Mouse (Mus musculus): ENCODE data around the gene Tsc22d3.

DNA sequence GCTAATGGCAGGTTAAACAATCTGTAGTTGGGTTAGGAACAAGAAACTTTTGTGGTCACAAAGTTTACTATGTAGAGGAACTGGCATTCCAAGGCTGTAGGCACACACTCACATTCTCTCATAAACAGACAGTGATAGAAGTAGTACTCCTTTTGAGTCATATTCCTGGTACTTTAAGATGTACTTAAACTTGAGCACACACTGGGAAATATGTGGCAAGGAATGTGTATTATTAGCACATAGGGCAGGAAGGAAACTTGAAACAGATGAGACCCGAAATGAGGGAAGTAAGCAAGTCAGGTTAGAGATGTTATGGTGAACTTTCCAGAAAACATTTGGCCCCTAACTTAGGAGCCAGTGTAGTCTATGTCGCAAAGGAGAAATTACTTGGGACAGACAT is 34.7 kb downstream of the Tsc22d3 start:
- no peak for TF ChIP-seq CTCF (IDR thresholded peaks at IDR 0.05; ENCODE audit: low read depth)
- no peak for TF ChIP-seq EP300 (IDR thresholded peaks at IDR 0.05; ENCODE audit: low read depth)

Data from heart, postnatal 0 days (tissue).